Mouse (Mus musculus): ENCODE measurements around the gene Tmem104. TPM values are rescaled to one million over a fixed set of nuclear protein-coding genes. Genes with fewer than 3 reads are reported as not detected.

Tmem104 gene
- polyA plus RNA-seq, 1 experiment from 2014 or later: 19.2 TPM

GRCm38 (mm10) chr11:115244840-115245239 lies 57.6 kb downstream of the Tmem104 start:
- Histone ChIP-seq H3K4me2 (replicated peaks; ENCODE audit: low read depth) (no peak overlapping the region), H3K4me3 (ENCODE audit: low read depth, low read length) (no peak overlapping the region), H3K36me3 (ENCODE audit: control insufficient read depth, insufficient read depth) (peaks cover 30% of the 10 kb centered on the region; the same call in 1 of the 2 replicates), H3K9ac (ENCODE audit: low read depth, low read length) (no peak overlapping the region), H3K9me3 (ENCODE audit: control insufficient read depth) (no peaks in the 10 kb centered on the region), H3K4me1 (replicated peaks; ENCODE audit: control insufficient read depth, insufficient read depth, low read length) (0 out of 2 replicates have a peak, but pooled peaks cover 2% of the 10 kb centered on the region), H3K27ac (ENCODE audit: low read depth, low read length) (no peak overlapping the region), H3K27me3 (replicated peaks; ENCODE audit: control insufficient read depth, insufficient read depth, low read length) (peaks cover 27% of the 10 kb centered on the region)
- TF ChIP-seq CTCF (IDR thresholded peaks at IDR 0.05; ENCODE audit: low read depth): no peak
- no peak for ATAC-seq
- 96% methylated on average over 8 of the region's 8 CpGs for WGBS

- WGBS: 76% methylated on average over 8 of the region's 8 CpGs
- Histone ChIP-seq H3K27me3 (replicated peaks; ENCODE audit: control insufficient read depth, insufficient read depth, low read length) (peaks cover 41% of the 10 kb centered on the region), H3K36me3 (ENCODE audit: control insufficient read depth, insufficient read depth) (peaks cover 24% of the 10 kb centered on the region; the same call in 1 of the 2 replicates)
These were observed 59.1 kb downstream of the Tmem104 start for GRCm38 (mm10) chr11:115246386-115246785.

GRCm38 (mm10) chr11:115247240-115247639 lies 60.0 kb downstream of the Tmem104 start:
- Histone ChIP-seq H3K4me2 (replicated peaks; ENCODE audit: low read depth) (no peak overlapping the region), H3K36me3 (ENCODE audit: control insufficient read depth, insufficient read depth) (peaks cover 24% of the 10 kb centered on the region; the same call in 1 of the 2 replicates), H3K9me3 (ENCODE audit: control insufficient read depth) (no peaks in the 10 kb centered on the region), H3K27me3 (replicated peaks; ENCODE audit: control insufficient read depth, insufficient read depth, low read length) (peaks cover 48% of the 10 kb centered on the region), H3K4me1 (replicated peaks; ENCODE audit: control insufficient read depth, insufficient read depth, low read length) (0 out of 2 replicates have a peak, but pooled peaks cover 3% of the 10 kb centered on the region), H3K27ac (ENCODE audit: low read depth, low read length) (no peak overlapping the region), H3K9ac (ENCODE audit: low read depth, low read length) (no peak overlapping the region), H3K4me3 (ENCODE audit: low read depth, low read length) (no peak overlapping the region)
- no peak for TF ChIP-seq CTCF (IDR thresholded peaks at IDR 0.05; ENCODE audit: low read depth)
- ATAC-seq: no peak
- 24% methylated on average over 3 of the region's 3 CpGs for WGBS

More at GRCm38 (mm10) chr11:115246386-115246785, 59.1 kb downstream of the Tmem104 start:
- Histone ChIP-seq H3K9me3 (ENCODE audit: control insufficient read depth) (no peaks in the 10 kb centered on the region), H3K4me2 (replicated peaks; ENCODE audit: low read depth) (no peak overlapping the region), H3K9ac (ENCODE audit: low read depth, low read length) (no peak overlapping the region), H3K4me1 (replicated peaks; ENCODE audit: control insufficient read depth, insufficient read depth, low read length) (0 out of 2 replicates have a peak, but pooled peaks cover 3% of the 10 kb centered on the region), H3K27ac (ENCODE audit: low read depth, low read length) (no peak overlapping the region), H3K4me3 (ENCODE audit: low read depth, low read length) (no peak overlapping the region)
- ATAC-seq: no peak
- TF ChIP-seq CTCF (IDR thresholded peaks at IDR 0.05; ENCODE audit: low read depth): no peak

- no peak for TF ChIP-seq CTCF (IDR thresholded peaks at IDR 0.05; ENCODE audit: low read depth)
- Histone ChIP-seq H3K9ac (ENCODE audit: low read depth, low read length) (no peak overlapping the region), H3K4me3 (ENCODE audit: low read depth, low read length) (no peak overlapping the region), H3K4me2 (replicated peaks; ENCODE audit: low read depth) (no peak overlapping the region), H3K36me3 (ENCODE audit: control insufficient read depth, insufficient read depth) (peaks cover 24% of the 10 kb centered on the region; the same call in 1 of the 2 replicates), H3K4me1 (replicated peaks; ENCODE audit: control insufficient read depth, insufficient read depth, low read length) (0 out of 2 replicates have a peak, but pooled peaks cover 3% of the 10 kb centered on the region), H3K9me3 (ENCODE audit: control insufficient read depth) (no peaks in the 10 kb centered on the region), H3K27me3 (replicated peaks; ENCODE audit: control insufficient read depth, insufficient read depth, low read length) (peaks cover 55% of the 10 kb centered on the region), H3K27ac (ENCODE audit: low read depth, low read length) (no peak overlapping the region)
- no peak for ATAC-seq
- 73% methylated on average over 6 of the region's 6 CpGs for WGBS
These were observed 60.7 kb downstream of the Tmem104 start for GRCm38 (mm10) chr11:115247945-115248344.

- Histone ChIP-seq H3K27me3 (replicated peaks; ENCODE audit: control insufficient read depth, insufficient read depth, low read length) (peaks cover 56% of the 10 kb centered on the region), H3K4me1 (replicated peaks; ENCODE audit: control insufficient read depth, insufficient read depth, low read length) (0 out of 2 replicates have a peak, but pooled peaks cover 3% of the 10 kb centered on the region), H3K27ac (ENCODE audit: low read depth, low read length) (no peak overlapping the region), H3K4me2 (replicated peaks; ENCODE audit: low read depth) (peak overlapping the region; percentile 67), H3K9me3 (ENCODE audit: control insufficient read depth) (no peaks in the 10 kb centered on the region), H3K4me3 (ENCODE audit: low read depth, low read length) (peak overlapping the region; percentile 33), H3K36me3 (ENCODE audit: control insufficient read depth, insufficient read depth) (peaks cover 8% of the 10 kb centered on the region; the same call in 1 of the 2 replicates), H3K9ac (ENCODE audit: low read depth, low read length) (no peak overlapping the region)
- WGBS: 2% methylated on average over 59 of the region's 63 CpGs
- TF ChIP-seq CTCF (IDR thresholded peaks at IDR 0.05; ENCODE audit: low read depth): peak; percentile 55
- ATAC-seq: 0 out of 2 replicates have a peak, but pooled peaks have one; percentile 15
These were observed 62.6 kb downstream of the Tmem104 start for GRCm38 (mm10) chr11:115249721-115250404.

GRCm38 (mm10) chr11:115250405-115251090 lies 63.3 kb downstream of the Tmem104 start:
- Histone ChIP-seq H3K4me1 (replicated peaks; ENCODE audit: control insufficient read depth, insufficient read depth, low read length) (0 out of 2 replicates have a peak, but pooled peaks cover 3% of the 10 kb centered on the region), H3K36me3 (ENCODE audit: control insufficient read depth, insufficient read depth) (0 out of 2 replicates have a peak, but pooled peaks cover 4% of the 10 kb centered on the region), H3K9ac (ENCODE audit: low read depth, low read length) (no peak overlapping the region), H3K27ac (ENCODE audit: low read depth, low read length) (no peak overlapping the region), H3K9me3 (ENCODE audit: control insufficient read depth) (no peaks in the 10 kb centered on the region), H3K4me2 (replicated peaks; ENCODE audit: low read depth) (peak overlapping the region; percentile 67), H3K4me3 (ENCODE audit: low read depth, low read length) (peak overlapping the region; percentile 33), H3K27me3 (replicated peaks; ENCODE audit: control insufficient read depth, insufficient read depth, low read length) (peaks cover 60% of the 10 kb centered on the region)
- WGBS: 4% methylated on average over 36 of the region's 36 CpGs
- no peak for TF ChIP-seq CTCF (IDR thresholded peaks at IDR 0.05; ENCODE audit: low read depth)
- no peak for ATAC-seq
